Mouse (Mus musculus): Measurements from ENCODE around the gene St13. TPM values are rescaled to one million over a fixed set of nuclear protein-coding genes. Genes with fewer than 3 reads are reported as not detected.

The St13 gene
- polyA plus RNA-seq, 1 experiment from 2014 or later, result 196 TPM

GRCm38 (mm10) chr15:81341426-81341825 is 58.5 kb downstream of the St13 start:
- Histone ChIP-seq H3K9me3 (no peaks in the 10 kb centered on the region), H3K9ac (no peak overlapping the region), H3K4me3 (no peak overlapping the region), H3K4me2 (replicated peaks) (no peak overlapping the region), H3K36me3 (peaks cover 38% of the 10 kb centered on the region), H3K27me3 (replicated peaks) (no peaks in the 10 kb centered on the region), H3K4me1 (no peaks in the 10 kb centered on the region), H3K27ac (no peak overlapping the region)
- no peak for ATAC-seq (ENCODE audit: low FRiP score, low read depth)
- 94% methylated on average over 2 of the region's 2 CpGs for WGBS

- Histone ChIP-seq H3K9ac (no peak overlapping the region), H3K4me2 (replicated peaks) (no peak overlapping the region), H3K27ac (no peak overlapping the region), H3K36me3 (peaks cover 49% of the 10 kb centered on the region), H3K4me1 (no peaks in the 10 kb centered on the region), H3K4me3 (no peak overlapping the region), H3K27me3 (replicated peaks) (no peaks in the 10 kb centered on the region), H3K9me3 (no peaks in the 10 kb centered on the region)
- no peak for ATAC-seq (ENCODE audit: low FRiP score, low read depth)
- 97% methylated on average over 3 of the region's 3 CpGs for WGBS
These were observed 60.7 kb downstream of the St13 start for GRCm38 (mm10) chr15:81339158-81339557.

GRCm38 (mm10) chr15:81336466-81336865 is 63.4 kb downstream of the St13 start:
- no peak for ATAC-seq (ENCODE audit: low FRiP score, low read depth)
- Histone ChIP-seq H3K4me1 (no peaks in the 10 kb centered on the region), H3K4me2 (replicated peaks) (no peak overlapping the region), H3K27ac (no peak overlapping the region), H3K4me3 (no peak overlapping the region), H3K27me3 (replicated peaks) (no peaks in the 10 kb centered on the region), H3K36me3 (peaks cover 56% of the 10 kb centered on the region), H3K9me3 (no peaks in the 10 kb centered on the region), H3K9ac (no peak overlapping the region)
- 87% methylated on average over 5 of the region's 5 CpGs for WGBS

- H3K4me3 ChIP-seq, result no peak overlapping the region
- H3K36me3 ChIP-seq, result peaks cover 56% of the 10 kb centered on the region
- 96% methylated on average over 4 of the region's 4 CpGs for WGBS
- no peak for ATAC-seq (ENCODE audit: low FRiP score, low read depth)
- peaks cover 11% of the 10 kb centered on the region for H3K4me1 ChIP-seq
- no peak overlapping the region for H3K27ac ChIP-seq
- H3K27me3 ChIP-seq (replicated peaks), result no peaks in the 10 kb centered on the region
- no peaks in the 10 kb centered on the region for H3K9me3 ChIP-seq
- H3K9ac ChIP-seq, result no peak overlapping the region
- H3K4me2 ChIP-seq (replicated peaks), result no peak overlapping the region
These were observed 67.4 kb downstream of the St13 start for GRCm38 (mm10) chr15:81332517-81332916.

GRCm38 (mm10) chr15:81330816-81331433 is 69.0 kb downstream of the St13 start:
- no peak overlapping the region for H3K4me3 ChIP-seq
- 66% methylated on average over 3 of the region's 3 CpGs for WGBS
- H3K36me3 ChIP-seq, result peaks cover 58% of the 10 kb centered on the region
- no peaks in the 10 kb centered on the region for H3K9me3 ChIP-seq
- H3K27ac ChIP-seq, result no peak overlapping the region
- peaks cover 11% of the 10 kb centered on the region for H3K4me1 ChIP-seq
- no peak for ATAC-seq (ENCODE audit: low FRiP score, low read depth)
- no peaks in the 10 kb centered on the region for H3K27me3 ChIP-seq (replicated peaks)
- H3K4me2 ChIP-seq (replicated peaks), result no peak overlapping the region
- H3K9ac ChIP-seq, result no peak overlapping the region

- Histone ChIP-seq H3K36me3 (peaks cover 62% of the 10 kb centered on the region), H3K4me2 (replicated peaks) (no peak overlapping the region), H3K9ac (no peak overlapping the region), H3K27ac (no peak overlapping the region), H3K4me3 (no peak overlapping the region), H3K9me3 (no peaks in the 10 kb centered on the region), H3K4me1 (peaks cover 11% of the 10 kb centered on the region), H3K27me3 (replicated peaks) (no peaks in the 10 kb centered on the region)
- no peak for ATAC-seq (ENCODE audit: low FRiP score, low read depth)
- WGBS, result 39% methylated on average over 5 of the region's 5 CpGs
These were observed 70.0 kb downstream of the St13 start for GRCm38 (mm10) chr15:81329721-81330369.

GRCm38 (mm10) chr15:81327501-81327900 is 72.4 kb downstream of the St13 start:
- no peak overlapping the region for H3K27ac ChIP-seq
- ATAC-seq (ENCODE audit: low FRiP score, low read depth), result no peak
- H3K9me3 ChIP-seq, result no peaks in the 10 kb centered on the region
- no peaks in the 10 kb centered on the region for H3K27me3 ChIP-seq (replicated peaks)
- H3K4me3 ChIP-seq, result no peak overlapping the region
- peaks cover 11% of the 10 kb centered on the region for H3K4me1 ChIP-seq
- 95% methylated on average over 7 of the region's 7 CpGs for WGBS
- peaks cover 54% of the 10 kb centered on the region for H3K36me3 ChIP-seq
- no peak overlapping the region for H3K9ac ChIP-seq
- no peak overlapping the region for H3K4me2 ChIP-seq (replicated peaks)

- ATAC-seq (ENCODE audit: low FRiP score, low read depth), result no peak
- Histone ChIP-seq H3K27me3 (replicated peaks) (no peaks in the 10 kb centered on the region), H3K4me3 (no peak overlapping the region), H3K9ac (no peak overlapping the region), H3K4me1 (peaks cover 7% of the 10 kb centered on the region), H3K9me3 (no peaks in the 10 kb centered on the region), H3K27ac (no peak overlapping the region), H3K36me3 (peaks cover 72% of the 10 kb centered on the region), H3K4me2 (replicated peaks) (no peak overlapping the region)
- 86% methylated on average over 4 of the region's 4 CpGs for WGBS
These were observed 74.9 kb downstream of the St13 start for GRCm38 (mm10) chr15:81324979-81325378.

- no peaks in the 10 kb centered on the region for H3K27me3 ChIP-seq (replicated peaks)
- no peak for ATAC-seq (ENCODE audit: low FRiP score, low read depth)
- 95% methylated on average over 3 of the region's 3 CpGs for WGBS
- no peak overlapping the region for H3K4me3 ChIP-seq
- H3K9ac ChIP-seq, result no peak overlapping the region
- H3K36me3 ChIP-seq, result peaks cover 73% of the 10 kb centered on the region
- no peaks in the 10 kb centered on the region for H3K9me3 ChIP-seq
- H3K27ac ChIP-seq, result no peak overlapping the region
- H3K4me1 ChIP-seq, result no peaks in the 10 kb centered on the region
- no peak overlapping the region for H3K4me2 ChIP-seq (replicated peaks)
These were observed 79.7 kb downstream of the St13 start for GRCm38 (mm10) chr15:81320137-81320536.

GRCm38 (mm10) chr15:81319462-81319861 is 80.4 kb downstream of the St13 start:
- Histone ChIP-seq H3K9me3 (no peaks in the 10 kb centered on the region), H3K27ac (no peak overlapping the region), H3K4me1 (no peaks in the 10 kb centered on the region), H3K4me2 (replicated peaks) (no peak overlapping the region), H3K4me3 (no peak overlapping the region), H3K27me3 (replicated peaks) (no peaks in the 10 kb centered on the region), H3K9ac (no peak overlapping the region), H3K36me3 (peaks cover 69% of the 10 kb centered on the region)
- no peak for ATAC-seq (ENCODE audit: low FRiP score, low read depth)
- 94% methylated on average over 9 of the region's 9 CpGs for WGBS

- Histone ChIP-seq H3K9me3 (no peaks in the 10 kb centered on the region), H3K27me3 (replicated peaks) (no peaks in the 10 kb centered on the region), H3K9ac (no peak overlapping the region), H3K4me2 (replicated peaks) (no peak overlapping the region), H3K27ac (no peak overlapping the region), H3K4me3 (no peak overlapping the region), H3K4me1 (no peaks in the 10 kb centered on the region), H3K36me3 (peaks cover 27% of the 10 kb centered on the region)
- WGBS, result 97% methylated on average over 3 of the region's 3 CpGs
- no peak for ATAC-seq (ENCODE audit: low FRiP score, low read depth)
These were observed 85.9 kb downstream of the St13 start for GRCm38 (mm10) chr15:81313928-81314327.

All from neural tube, embryonic 12.5 days (tissue).